Mouse (Mus musculus): ENCODE results near the gene AC109138.7.
"Not testable (repeated sequence)": the region's sequence is repeated elsewhere in the genome, so short reads cannot be mapped to it uniquely, and the experiment has no call there.

Gene AC109138.7

DNA sequence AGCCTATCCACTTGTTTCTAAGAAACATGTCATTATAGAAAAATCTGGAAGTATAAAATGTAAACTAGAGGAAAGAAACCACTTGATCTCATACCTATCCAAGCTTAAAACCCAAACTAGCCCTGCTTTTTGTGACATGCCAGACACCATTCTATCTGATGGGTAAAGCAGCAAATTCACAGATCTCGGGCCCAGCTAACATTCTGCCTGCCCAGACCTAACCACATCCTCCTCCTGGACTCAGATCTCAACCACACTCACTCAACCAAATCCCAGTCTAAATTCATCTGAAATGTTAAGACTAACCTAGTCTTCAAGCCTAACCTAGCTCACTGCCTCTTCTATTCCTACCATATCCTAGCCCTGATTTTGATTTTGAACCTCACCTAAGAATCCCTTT lies 4.6 kb downstream of the AC109138.7 start:
- DNase-seq: no peak

DNA sequence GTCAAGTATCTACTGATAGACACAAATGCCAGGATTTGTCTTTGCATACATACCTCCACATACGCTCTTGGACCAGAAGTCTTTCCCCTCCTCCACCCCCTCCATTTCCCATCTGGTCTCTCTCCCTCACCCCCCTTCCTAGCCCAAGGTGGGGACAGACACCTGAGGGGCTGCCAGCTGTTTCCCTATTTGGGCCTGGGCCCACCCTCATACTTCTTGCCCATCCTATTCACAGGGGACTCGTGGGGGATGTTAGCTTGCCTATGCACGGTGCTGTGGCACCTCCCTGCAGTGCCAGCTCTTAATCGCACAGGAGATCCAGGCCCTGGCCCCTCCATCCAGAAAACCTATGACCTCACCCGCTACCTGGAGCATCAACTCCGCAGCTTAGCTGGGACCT lies 5.8 kb downstream of the AC109138.7 start:
- no peak for DNase-seq

DNA sequence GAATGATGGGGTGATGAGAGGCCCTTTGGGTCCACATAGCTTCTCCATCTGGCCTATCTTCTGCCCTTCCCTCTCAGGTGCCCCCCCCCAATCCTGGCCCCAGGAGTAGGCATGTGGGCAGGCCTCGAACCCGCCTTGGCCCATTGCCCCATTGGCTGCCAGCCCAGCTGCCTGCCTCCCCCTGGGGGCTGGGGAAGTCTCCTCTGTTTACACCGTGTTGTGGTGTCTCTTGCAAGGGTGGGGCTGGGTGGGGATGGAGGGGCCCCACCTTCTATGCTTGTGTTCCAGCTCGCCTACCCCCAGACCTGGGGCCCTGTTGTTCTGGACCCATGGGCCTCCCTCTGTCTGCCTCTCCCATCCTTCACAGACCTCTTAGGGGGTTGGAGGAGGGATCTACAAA lies 6.3 kb downstream of the AC109138.7 start:
- DNase-seq: no peak

DNA sequence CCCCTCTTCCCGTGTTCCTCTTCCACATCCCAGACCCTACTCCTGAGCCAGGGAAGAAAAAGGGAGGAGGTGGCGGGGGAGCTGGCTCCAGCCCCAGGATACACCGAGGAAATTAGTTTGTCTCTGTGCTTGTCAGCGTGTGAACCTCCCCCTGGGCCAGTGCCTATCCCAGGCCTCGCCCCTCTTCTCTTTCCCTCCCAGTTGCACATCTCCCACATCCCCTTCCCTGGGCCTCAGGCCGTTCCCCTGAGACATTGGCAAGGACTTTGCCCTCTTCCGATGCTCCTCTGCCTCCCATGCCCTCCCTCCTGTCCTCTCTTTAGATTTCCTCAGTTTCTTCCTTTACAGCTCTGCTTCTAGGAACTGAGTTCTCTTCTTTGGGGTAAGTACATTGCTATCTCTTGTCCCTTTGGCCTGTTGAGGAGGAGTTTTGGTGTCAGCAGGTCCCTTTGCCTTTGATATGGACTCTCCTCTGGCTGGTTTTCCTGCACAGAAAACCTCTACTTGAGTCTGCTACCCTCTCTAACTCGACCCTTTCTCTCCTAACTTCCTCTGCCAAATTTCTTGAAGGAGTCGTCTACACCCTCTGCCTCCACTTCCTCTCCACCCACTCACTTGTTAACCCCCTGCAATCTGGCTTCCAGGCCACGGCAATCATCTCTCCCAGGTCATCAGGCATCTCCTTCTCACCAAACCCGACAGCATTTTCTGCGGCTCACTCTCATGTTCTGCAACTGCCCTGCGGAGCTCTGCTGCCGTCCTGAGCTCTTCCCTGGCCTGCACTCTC lies 7.0 kb downstream of the AC109138.7 start:
- peak; percentile 59 for DNase-seq

DNA sequence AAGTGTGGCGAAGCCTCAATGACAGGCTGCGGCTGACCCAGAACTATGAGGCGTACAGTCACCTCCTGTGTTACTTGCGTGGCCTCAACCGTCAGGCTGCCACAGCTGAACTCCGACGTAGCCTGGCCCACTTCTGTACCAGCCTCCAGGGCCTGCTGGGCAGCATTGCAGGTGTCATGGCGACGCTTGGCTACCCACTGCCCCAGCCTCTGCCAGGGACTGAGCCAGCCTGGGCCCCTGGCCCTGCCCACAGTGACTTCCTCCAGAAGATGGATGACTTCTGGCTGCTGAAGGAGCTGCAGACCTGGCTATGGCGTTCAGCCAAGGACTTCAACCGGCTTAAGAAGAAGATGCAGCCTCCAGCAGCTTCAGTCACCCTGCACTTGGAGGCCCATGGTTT lies 8.0 kb downstream of the AC109138.7 start:
- peak; percentile 82 for DNase-seq

DNA sequence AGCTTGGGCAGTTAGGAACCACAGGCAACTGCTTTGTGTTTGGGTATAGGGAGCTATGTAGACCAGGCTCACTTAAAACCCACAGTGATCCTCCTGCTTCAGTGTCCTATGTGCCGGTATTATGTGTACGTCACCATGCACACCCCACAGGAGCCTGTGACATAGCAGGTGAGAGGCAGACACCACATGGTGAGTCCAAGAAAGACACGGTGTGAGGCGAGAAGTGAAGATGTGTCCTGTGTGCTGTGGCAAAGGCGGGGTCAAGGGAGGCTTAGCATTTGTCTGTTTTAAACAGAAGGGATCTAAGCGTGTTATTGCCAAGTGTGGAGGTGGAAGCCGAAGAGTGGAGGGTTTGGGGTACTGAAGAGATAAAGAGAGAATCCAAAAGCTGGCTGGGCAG lies 12.6 kb downstream of the AC109138.7 start:
- DNase-seq: no peak

DNA sequence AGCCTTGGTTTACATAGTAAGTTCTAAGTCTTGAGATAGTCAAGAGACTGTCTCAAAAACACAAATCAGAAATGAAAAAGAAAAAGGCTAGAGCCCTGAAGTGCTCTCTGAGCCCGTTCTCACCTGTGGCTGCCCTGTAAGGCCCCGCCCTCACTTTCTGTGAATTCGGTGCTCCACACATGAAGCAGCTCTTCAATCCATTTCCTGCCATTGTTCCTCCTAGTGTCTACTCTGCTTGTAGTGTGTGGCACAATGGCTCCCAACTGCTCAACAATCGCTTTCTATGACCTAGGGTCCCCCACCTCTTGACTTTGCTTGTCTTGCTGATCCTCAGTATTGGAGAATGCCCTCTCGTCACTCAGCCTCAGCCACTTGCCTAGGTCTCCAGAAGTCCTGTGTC lies 13.3 kb downstream of the AC109138.7 start:
- no peak for DNase-seq

DNA sequence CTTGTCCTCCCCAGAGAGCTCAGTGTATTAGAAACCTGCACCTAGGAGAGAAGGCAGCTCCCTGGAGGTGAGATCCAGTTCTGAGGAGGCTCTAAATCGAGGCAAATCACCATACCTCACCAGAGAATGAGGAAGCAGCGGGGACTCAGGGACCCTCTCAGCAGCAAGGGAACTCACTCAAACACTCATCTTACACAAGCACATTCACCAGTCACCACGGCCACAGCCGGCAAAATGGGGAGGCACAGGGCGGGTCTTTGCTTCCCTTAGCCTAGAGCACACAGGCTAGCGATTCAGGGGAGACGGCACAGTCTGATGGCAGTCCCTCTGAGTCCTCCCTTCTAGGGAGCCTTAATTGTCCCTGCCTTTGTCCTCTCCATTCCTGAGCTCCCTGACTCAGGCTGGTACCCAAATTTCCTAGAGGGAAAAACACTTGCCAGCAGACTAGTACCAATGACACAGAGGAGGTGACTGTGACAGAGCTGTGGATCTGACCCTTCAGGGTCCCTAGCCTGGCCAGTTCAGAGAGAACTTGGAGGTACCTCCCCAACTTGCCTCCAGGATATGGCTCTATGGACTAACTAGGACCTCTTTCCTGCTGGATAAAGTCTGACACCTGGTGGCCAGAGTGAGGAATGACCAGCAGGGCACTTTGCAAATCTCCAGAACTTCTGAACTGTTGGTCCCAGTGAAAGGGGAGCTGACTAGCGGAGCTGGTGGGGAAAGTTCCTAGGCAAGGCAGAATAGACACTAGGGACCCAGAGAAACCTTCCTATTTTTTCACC lies 13.9 kb downstream of the AC109138.7 start:
- peak; percentile 84 for DNase-seq

DNA sequence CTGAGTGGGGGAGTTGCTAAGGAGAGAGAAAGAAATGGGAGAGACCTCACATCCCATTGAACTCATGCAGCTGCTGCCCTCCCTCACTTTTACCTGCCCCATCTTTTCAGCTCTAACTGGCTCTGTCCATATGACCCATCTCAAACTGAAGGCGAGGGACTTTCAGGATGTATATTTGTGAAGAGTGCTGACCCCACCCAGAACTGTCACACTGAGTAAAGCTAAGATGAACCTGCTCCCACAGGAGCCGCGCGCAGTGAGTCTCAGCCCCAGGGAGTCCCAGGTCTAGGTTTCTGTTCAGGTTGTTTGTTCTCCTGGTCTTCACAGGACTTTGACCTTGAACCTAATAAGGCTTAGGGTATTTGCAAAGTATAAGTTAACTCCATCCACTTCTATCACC lies 14.7 kb downstream of the AC109138.7 start:
- no peak for DNase-seq

DNA sequence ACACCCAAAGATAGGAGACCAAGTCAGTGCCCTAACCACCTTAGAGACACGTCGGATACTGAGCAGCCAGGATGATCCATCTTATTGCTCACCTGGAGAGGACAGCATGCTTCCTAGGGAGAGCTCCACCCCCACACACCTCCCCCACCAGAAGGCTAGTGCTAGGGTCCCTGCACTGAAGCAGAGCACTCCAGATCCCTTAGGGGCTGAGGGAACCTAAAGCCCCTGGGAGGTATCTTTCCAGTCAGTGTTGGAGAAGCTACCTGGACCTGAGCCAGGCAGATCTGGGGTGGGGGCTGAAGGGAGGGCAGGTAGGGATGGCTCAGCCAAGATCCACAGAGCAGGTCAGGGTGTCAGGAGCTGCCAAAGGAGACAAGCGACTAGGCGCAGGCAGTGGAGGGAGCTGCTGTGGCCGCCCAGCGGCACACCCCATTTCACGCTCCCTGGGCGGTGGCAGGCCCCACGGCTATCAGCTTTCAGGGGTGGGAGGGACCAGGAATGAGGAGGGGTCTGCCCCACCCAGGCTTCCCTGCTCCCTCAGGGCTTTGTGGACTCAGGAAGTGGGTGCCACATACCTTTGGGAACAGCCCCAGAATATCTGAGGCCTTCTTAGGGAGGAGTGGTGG lies 15.4 kb downstream of the AC109138.7 start:
- no peak for DNase-seq

DNA sequence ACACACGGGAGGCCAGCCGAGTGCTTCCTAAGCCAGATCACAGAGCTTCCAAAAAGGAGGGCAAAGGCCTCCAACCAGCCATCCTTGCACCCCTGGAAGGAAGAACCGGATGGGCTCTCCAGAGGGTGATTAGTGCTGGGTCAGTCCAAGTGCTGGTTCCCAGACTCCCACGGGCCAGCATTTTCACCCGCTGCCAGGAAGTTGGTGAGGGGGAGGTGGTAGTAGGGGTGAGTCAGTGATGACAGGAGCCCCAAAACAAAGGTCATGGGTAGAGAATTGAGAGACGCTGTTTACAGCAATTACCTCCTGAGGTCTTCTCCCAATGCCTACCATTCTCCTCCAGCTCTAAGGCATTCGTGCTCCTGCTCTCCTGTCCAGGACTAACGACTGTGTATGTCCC lies 16.3 kb downstream of the AC109138.7 start:
- no peak for DNase-seq

DNA sequence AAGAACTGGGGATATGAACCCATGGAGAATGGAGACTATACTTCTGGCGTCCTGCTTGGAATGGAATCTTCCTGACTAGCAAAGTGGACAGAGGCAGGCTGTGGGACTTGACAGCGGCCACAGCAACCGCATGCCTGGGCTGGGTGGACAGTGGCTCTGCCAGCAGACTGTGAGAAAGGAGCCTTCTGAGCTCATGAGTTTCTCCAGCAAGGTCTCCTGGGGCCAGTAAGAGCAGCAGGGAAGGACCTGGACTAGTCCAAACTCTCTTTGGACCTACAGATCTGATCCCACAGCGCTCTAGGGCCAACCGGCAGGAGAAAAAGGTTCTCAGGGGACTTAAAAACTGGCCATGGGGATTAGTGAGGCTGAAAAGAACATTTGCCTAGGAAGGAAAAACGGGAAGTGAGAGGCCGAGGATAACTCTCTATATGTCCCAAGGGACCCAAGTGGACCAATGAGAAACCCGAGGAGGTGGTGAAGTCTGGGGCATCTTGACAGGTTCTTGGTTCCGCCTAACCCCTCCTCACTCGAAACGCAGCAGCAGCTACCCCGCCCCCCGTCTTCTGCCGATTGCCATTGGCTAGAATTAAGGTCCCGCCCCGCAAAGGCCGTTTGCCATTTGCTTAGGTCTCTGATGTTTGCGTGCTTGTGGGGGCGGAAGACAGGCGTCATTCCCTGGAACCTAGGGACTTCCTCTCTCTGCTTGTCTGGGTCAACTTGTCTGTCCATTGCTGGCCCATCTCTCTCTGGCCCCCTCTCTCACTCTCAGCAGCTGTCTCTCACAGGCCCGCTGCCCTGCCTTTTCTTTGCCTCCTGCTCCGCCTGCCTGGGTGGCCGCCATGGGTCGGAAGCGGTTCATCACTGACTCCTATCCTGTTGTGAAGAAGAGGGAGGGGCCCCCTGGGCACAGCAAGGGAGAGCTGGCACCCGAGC lies 17.4 kb downstream of the AC109138.7 start, which contains the start of gene Pold4:
Pold4 (plus strand) TSS at position 647 of the 933 bp plus-strand sequence.
- DNase-seq: peak; percentile 99

DNA sequence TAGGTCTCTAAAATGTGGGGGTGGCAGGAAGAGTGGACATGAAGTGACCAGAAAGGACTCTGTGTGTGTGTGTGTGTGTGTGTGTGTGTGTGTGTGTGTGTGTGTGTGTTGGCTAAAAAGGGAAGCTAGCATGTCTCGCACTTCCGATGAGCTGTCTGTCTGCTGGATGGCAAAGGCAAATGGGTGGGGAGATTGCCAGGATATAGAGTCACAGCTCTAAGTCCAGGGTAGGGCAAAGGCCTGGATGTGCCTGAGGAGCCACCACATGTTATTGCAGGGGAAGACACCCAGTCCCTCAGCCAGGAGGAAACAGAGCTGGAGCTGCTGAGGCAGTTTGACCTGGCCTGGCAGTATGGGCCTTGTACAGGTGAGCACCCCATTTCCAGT lies 18.0 kb downstream of the AC109138.7 start:
- no peak for DNase-seq

DNA sequence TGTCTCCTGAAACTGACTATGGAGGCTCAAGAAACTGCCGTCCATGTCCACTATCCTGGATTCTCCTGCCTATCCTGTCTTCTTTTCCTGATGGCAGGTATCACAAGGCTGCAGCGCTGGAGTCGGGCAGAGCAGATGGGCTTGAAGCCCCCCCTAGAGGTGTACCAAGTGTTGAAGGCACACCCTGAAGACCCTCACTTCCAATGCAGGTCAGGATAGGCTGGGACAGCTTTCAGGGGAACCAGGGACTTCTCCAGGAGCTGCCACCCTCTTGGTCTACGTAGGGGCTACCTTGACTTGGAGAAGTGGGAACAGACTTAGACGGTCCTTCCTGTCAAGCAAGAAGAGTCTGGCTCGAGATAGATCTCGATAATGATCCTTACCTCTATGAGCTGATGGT lies 18.5 kb downstream of the AC109138.7 start:
- DNase-seq: no peak

DNA sequence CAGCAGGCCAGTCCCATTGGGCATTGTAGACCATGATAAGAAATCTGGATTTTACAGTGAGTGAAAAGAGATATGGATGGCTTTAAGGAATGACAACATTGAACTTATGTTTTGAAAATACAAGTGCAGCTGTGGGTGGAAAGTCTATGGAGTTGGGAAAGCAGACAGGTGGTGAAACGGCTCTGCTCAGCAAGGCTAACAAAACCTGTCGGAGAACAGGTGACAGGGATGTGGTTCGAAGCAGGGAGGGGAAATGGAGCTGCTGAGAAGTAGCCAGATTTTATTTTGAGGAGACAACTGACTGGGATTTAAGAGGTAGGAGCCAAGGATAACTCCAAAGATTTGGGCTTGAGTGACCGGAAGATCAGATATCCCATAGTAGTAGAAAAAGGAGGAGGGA lies 20.4 kb downstream of the AC109138.7 start:
- no peak for DNase-seq

DNA sequence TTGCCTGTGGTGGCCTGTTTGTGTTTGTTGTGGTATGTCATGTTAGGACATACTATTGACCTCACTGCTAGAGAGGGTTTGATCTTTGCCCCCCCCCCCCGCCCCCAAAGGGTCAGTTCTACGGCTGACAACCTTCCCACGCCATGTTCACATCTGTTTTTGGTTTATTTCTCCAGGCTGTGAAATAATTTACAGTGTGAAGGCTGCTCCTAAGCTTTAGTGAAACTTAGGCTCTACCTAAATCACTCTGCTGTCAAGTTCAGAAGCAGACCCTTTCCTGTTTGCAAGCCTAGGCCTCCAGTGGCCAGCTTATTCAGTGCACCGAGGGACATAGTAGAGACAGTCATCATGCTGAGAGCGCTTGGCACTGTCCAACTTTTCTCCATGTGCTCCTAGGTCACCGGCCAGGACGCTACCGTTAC lies 26.1 kb downstream of the AC109138.7 start:
- DNase-seq: no peak

DNA sequence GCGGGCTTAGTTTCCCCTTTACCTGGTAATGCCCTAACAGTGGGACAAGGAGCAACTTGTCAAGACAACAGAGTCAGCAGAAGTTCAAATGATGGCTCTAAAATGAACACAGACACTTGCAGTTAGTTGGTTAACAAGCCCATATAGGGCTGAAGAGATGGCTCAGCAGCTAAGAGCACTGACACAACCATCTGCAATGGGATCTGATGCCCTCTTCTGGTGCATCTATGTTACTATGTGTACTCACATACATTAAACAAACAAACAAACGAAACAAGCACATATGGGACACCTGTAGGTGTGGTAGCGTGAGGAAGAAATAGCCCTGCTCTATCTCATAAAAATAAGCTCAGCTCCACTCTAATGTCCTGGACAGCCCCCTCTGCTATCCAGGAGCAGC lies 28.3 kb downstream of the AC109138.7 start:
- no peak for DNase-seq

DNA sequence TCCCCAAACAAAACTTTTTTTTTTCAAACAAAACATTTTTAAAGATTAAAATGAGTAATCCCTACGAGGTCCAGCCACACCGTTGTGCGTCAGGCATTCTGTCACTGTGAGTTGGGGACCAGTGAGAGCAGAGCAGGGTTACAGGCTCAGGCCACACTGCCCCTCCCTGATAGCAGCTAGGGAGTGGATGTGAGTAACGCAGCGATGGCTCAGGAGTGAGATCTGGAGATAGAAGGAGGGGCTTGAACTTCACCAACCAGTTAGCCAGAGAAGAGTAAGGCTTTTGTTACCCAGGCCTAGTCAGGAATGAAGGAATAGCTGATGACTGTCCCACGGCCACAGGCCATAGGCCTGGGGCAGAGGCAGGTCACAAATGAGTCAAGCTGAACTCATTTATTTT lies 30.6 kb downstream of the AC109138.7 start:
- DNase-seq: no peak

DNA sequence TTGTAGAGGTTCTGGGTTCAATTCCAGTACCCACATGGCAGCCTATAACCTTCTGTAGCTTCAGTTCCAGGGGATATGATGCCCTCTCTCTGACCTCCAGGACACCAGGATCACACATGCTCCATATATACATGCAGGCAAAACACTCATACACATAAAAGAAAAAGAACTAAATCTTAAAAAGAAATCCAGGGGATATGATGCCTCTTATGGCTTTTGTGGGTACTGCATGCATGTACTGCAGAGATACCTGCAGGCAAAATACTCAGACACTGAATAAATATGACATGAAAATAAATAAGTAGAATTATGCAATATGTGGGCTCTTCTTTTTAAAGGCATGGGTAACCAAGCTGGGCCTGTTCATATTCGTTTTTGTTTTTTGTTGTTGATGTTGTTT lies 32.9 kb downstream of the AC109138.7 start:
- DNase-seq: no peak

DNA sequence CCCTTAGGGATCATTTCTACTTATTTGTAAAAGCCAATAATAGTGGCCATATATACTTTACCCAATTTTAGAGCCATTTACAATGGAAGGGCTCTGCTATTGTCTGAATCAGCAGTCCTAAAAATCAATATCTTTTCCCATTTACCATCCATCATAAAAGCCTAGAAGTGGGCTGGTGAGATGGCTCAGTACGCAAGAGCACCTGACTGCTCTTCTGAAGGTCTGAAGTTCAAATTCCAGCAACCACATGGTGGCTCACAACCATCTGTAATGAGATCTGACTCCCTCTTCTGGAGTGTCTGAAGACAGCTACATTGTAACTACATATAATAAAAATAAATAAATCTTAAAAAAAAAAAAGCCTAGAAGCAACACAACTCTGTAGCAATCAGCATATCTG lies 34.5 kb downstream of the AC109138.7 start:
- not testable (repeated sequence) for DNase-seq

DNA sequence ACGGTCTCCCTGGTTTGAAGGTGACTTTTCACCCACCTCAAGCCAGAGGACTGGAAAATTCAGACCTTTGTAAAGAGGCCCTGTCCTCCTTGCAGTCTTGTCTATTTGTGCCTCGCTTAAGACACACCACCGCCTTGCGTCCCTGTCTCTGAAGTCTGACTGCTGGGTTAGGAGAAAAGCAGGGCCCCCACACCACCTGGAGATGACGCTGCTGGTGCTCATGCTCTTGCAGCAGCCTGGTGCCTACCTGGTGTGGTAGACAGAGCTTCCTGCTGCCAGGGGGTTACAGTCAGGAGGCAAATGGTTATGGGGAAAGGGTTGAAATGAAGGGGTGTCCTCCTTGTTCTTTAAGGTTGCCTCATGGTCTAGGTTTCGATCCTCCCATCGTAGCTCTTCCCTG lies 40.1 kb downstream of the AC109138.7 start:
- DNase-seq: no peak

DNA sequence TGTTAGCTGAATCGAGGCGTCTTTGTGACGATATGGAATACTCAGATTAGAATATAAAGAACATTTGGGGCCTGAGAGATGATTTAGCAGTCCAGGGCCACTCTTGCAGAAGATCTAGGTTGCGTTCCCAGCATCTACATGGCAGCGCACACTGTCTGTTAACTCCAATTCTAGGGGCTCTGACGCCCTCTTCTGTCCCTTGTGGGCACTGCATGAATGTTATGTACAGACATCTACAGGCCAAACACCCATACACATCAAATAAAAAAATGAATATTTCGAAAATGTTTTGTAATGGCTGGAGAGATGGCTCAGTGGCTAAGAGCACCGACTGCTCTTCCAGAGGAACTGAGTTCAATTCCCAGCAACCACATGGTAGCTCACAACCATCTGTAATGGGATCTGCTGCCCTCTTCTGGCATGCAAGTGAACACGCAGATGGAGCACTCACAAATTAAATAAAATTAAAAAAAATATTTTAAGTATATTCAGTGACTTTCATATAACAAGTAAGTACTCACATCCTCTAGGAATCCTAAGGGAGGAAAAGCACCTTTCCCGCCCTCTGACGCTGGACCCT lies 41.5 kb downstream of the AC109138.7 start:
- no peak for DNase-seq

Data from kidney, postnatal 14 days (tissue).